Mouse (Mus musculus) ZHBTc4 (cell line): ENCODE measurements around the gene Smr2.
"Not testable (repeated sequence)": the region's sequence is repeated elsewhere in the genome, so short reads cannot be mapped to it uniquely, and the experiment has no call there.

ENCODE experiments used
- DNase-seq: peaks from one replicate; pipeline ENCODE4 v3.0.0-alpha.2; 2011; ENCODE audit warnings: low read depth, low spot score

The Smr2 gene

GRCm38 (mm10) chr5:88086256-88086655, at the start of gene Smr2:
Gene Smr2, plus strand, starts transcription at chr5:88086556.
- DNase-seq: not testable (repeated sequence)

- DNase-seq: no peak
Observed at GRCm38 (mm10) chr5:88111430-88111829, 25.1 kb downstream of the Smr2 start, which contains the start of gene Gm11116. Gene Gm11116, minus strand, starts transcription at chr5:88111530.

- DNase-seq: no peak
Observed at GRCm38 (mm10) chr5:88153999-88154398, 67.6 kb downstream of the Smr2 start, which contains the start of gene Gm11115. Gene Gm11115, minus strand, starts transcription at chr5:88154099.
